Mouse (Mus musculus) cerebellum, adult 2 months (tissue): ENCODE results near the gene Dvl1.

Source experiments
- CTCF ChIP-seq: fragments of 200-500 bp; IDR thresholded peaks from 2 replicates; pipeline ENCODE4 v1.5.1; 2011; ENCODE audit warnings: low read depth, mild to moderate bottlenecking, control low read depth, low read length, moderate library complexity, borderline replicate concordance; ENCODE audit not compliant: insufficient read depth
- POLR2A ChIP-seq: fragments of 200-500 bp; IDR thresholded peaks from 2 replicates; pipeline ENCODE4 v1.6.1; 2011; ENCODE audit warnings: low read length, control low read depth, borderline replicate concordance; ENCODE audit not compliant: insufficient read depth

- no peak for TF ChIP-seq POLR2A
- TF ChIP-seq CTCF, result no peak
Observed at GRCm38 (mm10) chr4:155812665-155813181, 34.5 kb upstream of the Dvl1 start.
